Mouse (Mus musculus): ENCODE measurements around the gene Cxcl17. TPM values are rescaled to one million over a fixed set of nuclear protein-coding genes. Genes with fewer than 3 reads are reported as not detected.

Cxcl17 gene
- total RNA-seq, 2 experiments from 2014 or later = not detected

- intact Hi-C loops (cut with DNase I) = no loop called here
- DNase-seq (ENCODE audit: low spot score in 2 of 2) = no peak
Measured at GRCm38 (mm10) chr7:25394754-25395153, 17.9 kb downstream of the Cxcl17 start.

GRCm38 (mm10) chr7:25393451-25394210 lies 19.1 kb downstream of the Cxcl17 start:
- intact Hi-C loops (cut with DNase I) = no loop called here
- no peak for DNase-seq (ENCODE audit: low spot score in 2 of 2)

GRCm38 (mm10) chr7:25392851-25393250 lies 19.8 kb downstream of the Cxcl17 start:
- no peak for DNase-seq (ENCODE audit: low spot score in 2 of 2)
- intact Hi-C loops (cut with DNase I) = no loop called here

GRCm38 (mm10) chr7:25391856-25392453 lies 20.7 kb downstream of the Cxcl17 start:
- intact Hi-C loops (cut with DNase I) = no loop called here
- no peak for DNase-seq (ENCODE audit: low spot score in 2 of 2)

- intact Hi-C loops (cut with DNase I) = no loop called here
- DNase-seq (ENCODE audit: low spot score in 2 of 2) = no peak
Measured at GRCm38 (mm10) chr7:25390986-25391385, 21.7 kb downstream of the Cxcl17 start.

GRCm38 (mm10) chr7:25390054-25390770 lies 22.5 kb downstream of the Cxcl17 start:
- DNase-seq (ENCODE audit: low spot score in 2 of 2) = no peak
- intact Hi-C loops (cut with DNase I) = no loop called here

GRCm38 (mm10) chr7:25388916-25389315 lies 23.8 kb downstream of the Cxcl17 start:
- intact Hi-C loops (cut with DNase I) = loop anchor here (5.0 kb wide), 1 partner anchor 147 kb away; no protein-coding TSS in a partner anchor
- no peak for DNase-seq (ENCODE audit: low spot score in 2 of 2)

GRCm38 (mm10) chr7:25387811-25388440 lies 24.8 kb downstream of the Cxcl17 start:
- no peak for DNase-seq (ENCODE audit: low spot score in 2 of 2)
- intact Hi-C loops (cut with DNase I) = loop anchor here (5.0 kb wide), 1 partner anchor 146 kb away; no protein-coding TSS in a partner anchor

GRCm38 (mm10) chr7:25385850-25386555 lies 26.7 kb downstream of the Cxcl17 start:
- intact Hi-C loops (cut with DNase I) = loop anchor here (5.0 kb wide), 1 partner anchor 144 kb away; no protein-coding TSS in a partner anchor
- DNase-seq (ENCODE audit: low spot score in 2 of 2) = no peak

GRCm38 (mm10) chr7:25385259-25385658 lies 27.4 kb downstream of the Cxcl17 start:
- DNase-seq (ENCODE audit: low spot score in 2 of 2) = no peak
- intact Hi-C loops (cut with DNase I) = loop anchor here (5.0 kb wide), 1 partner anchor 143 kb away; no protein-coding TSS in a partner anchor

- DNase-seq (ENCODE audit: low spot score in 2 of 2) = no peak
- intact Hi-C loops (cut with DNase I) = loop anchor here (5.0 kb wide), 1 partner anchor 143 kb away; no protein-coding TSS in a partner anchor
Measured at GRCm38 (mm10) chr7:25384818-25385217, 27.9 kb downstream of the Cxcl17 start.

- no peak for DNase-seq (ENCODE audit: low spot score in 2 of 2)
- intact Hi-C loops (cut with DNase I) = no loop called here
Measured at GRCm38 (mm10) chr7:25384318-25384717, 28.4 kb downstream of the Cxcl17 start.

- intact Hi-C loops (cut with DNase I) = no loop called here
- DNase-seq (ENCODE audit: low spot score in 2 of 2) = no peak
Measured at GRCm38 (mm10) chr7:25383891-25384290, 28.8 kb downstream of the Cxcl17 start.

GRCm38 (mm10) chr7:25383385-25383784 lies 29.3 kb downstream of the Cxcl17 start:
- intact Hi-C loops (cut with DNase I) = no loop called here
- DNase-seq (ENCODE audit: low spot score in 2 of 2) = no peak

GRCm38 (mm10) chr7:25382541-25382940 lies 30.1 kb downstream of the Cxcl17 start:
- intact Hi-C loops (cut with DNase I) = no loop called here
- no peak for DNase-seq (ENCODE audit: low spot score in 2 of 2)

- DNase-seq (ENCODE audit: low spot score in 2 of 2) = no peak
- intact Hi-C loops (cut with DNase I) = no loop called here
Measured at GRCm38 (mm10) chr7:25381284-25381680, 31.4 kb downstream of the Cxcl17 start.

GRCm38 (mm10) chr7:25380392-25381283 lies 32.0 kb downstream of the Cxcl17 start:
- no peak for DNase-seq (ENCODE audit: low spot score in 2 of 2)
- intact Hi-C loops (cut with DNase I) = no loop called here

Data from left cerebral cortex, postnatal 36 days (tissue).